ENCODE assay signal across 20 mouse cellular contexts in genomic region chr1:128860094-128860493, GRCm38 (mm10).
DNase-seq lines count a peak whose midpoint lies in the region; ATAC-seq and TF ChIP-seq lines count a peak whose summit lies in the region.
"Had no signal": no experiment of that assay in that cellular context is flagged by ENCODE, and none has a peak within 500 bp of the region (broad histone marks: within the 10 kb centered on the region; RNA-seq: fewer than 3 reads in every experiment).

No protein-coding gene starts in this region.

- H3K4me3 ChIP-seq in embryonic facial prominence, embryonic 14.5 days (ENCODE audit: low read depth, low read length), result no peak overlapping the region
- no peak overlapping the region for H3K4me3 ChIP-seq in embryonic facial prominence, embryonic 10.5 days
- no peak overlapping the region for H3K4me3 ChIP-seq in midbrain, embryonic 13.5 days (replicated peaks)
- no peak overlapping the region for H3K4me3 ChIP-seq in midbrain, embryonic 10.5 days
- H3K4me3 ChIP-seq in midbrain, embryonic 15.5 days, result no peak overlapping the region
- H3K4me3 ChIP-seq: erythroblast, embryonic 14.5 days; neural tube, embryonic 13.5 days had no signal

- TF ChIP-seq CTCF in brain, embryonic 14.5 days (IDR thresholded peaks at IDR 0.05; ENCODE audit: borderline replicate concordance, extremely low read depth, insufficient read depth, insufficient read length), result no peak

- H3K9me3 ChIP-seq in embryonic facial prominence, embryonic 14.5 days (ENCODE audit: control insufficient read depth, low read length), result no peaks in the 10 kb centered on the region
- no peaks in the 10 kb centered on the region for H3K9me3 ChIP-seq in embryonic facial prominence, embryonic 10.5 days
- no peaks in the 10 kb centered on the region; the same call in 1 of the 2 replicates for H3K9me3 ChIP-seq in midbrain, embryonic 13.5 days
- H3K9me3 ChIP-seq in midbrain, embryonic 10.5 days (replicated peaks), result no peaks in the 10 kb centered on the region
- no peaks in the 10 kb centered on the region for H3K9me3 ChIP-seq in midbrain, embryonic 15.5 days
- H3K9me3 ChIP-seq: neural tube, embryonic 13.5 days had no signal

- peak; percentile 38 for DNase-seq in embryonic facial prominence, embryonic 14.5 days (ENCODE audit: low spot score)
- DNase-seq in embryonic facial prominence, embryonic 10.5 days (ENCODE audit: low spot score), result no peak
- no peak for DNase-seq in midbrain, embryonic 10.5 days (ENCODE audit: low spot score)
- DNase-seq in brain, embryonic 14.5 days (ENCODE audit: low read depth), result peak; percentile 67
- no peak for DNase-seq in cerebellum, postnatal 14 days
- DNase-seq in right cerebral cortex, postnatal 4 days, result no peak
- DNase-seq: adrenal gland, postnatal 10 days; cerebellum, postnatal 10 days; gastrocnemius, postnatal 10 days; heart, postnatal 4 days; kidney, adult 18-20 months; left cerebral cortex, postnatal 4 days; liver had no signal

- no peak for TF ChIP-seq POLR2A in brain, embryonic 14.5 days (IDR thresholded peaks at IDR 0.05; ENCODE audit: borderline replicate concordance, extremely low read depth, insufficient read depth, insufficient read length, poor library complexity, severe bottlenecking)

- no peak overlapping the region for H3K4me2 ChIP-seq in embryonic facial prominence, embryonic 14.5 days (ENCODE audit: low read depth, low read length)
- H3K4me2 ChIP-seq in midbrain, embryonic 13.5 days (replicated peaks), result peak overlapping the region; percentile 5
- no peak overlapping the region for H3K4me2 ChIP-seq in midbrain, embryonic 15.5 days
- H3K4me2 ChIP-seq: neural tube, embryonic 13.5 days had no signal

- 12% methylated on average over 7 of the region's 7 CpGs for WGBS in embryonic facial prominence, embryonic 14.5 days
- 9% methylated on average over 7 of the region's 7 CpGs for WGBS in embryonic facial prominence, embryonic 10.5 days
- WGBS in midbrain, embryonic 13.5 days, result 2% methylated on average over 7 of the region's 7 CpGs
- 11% methylated on average over 7 of the region's 7 CpGs for whole genome bisulfite sequencing in midbrain, embryonic 10.5 days
- WGBS in midbrain, embryonic 15.5 days, result 5% methylated on average over 7 of the region's 7 CpGs

- peak; percentile 64 for ATAC-seq in embryonic facial prominence, embryonic 14.5 days (ENCODE audit: low read depth)
- ATAC-seq in midbrain, embryonic 13.5 days, result peak; percentile 70
- peak; percentile 30; the same call in 1 of the 2 replicates for ATAC-seq in midbrain, embryonic 15.5 days (replicated peaks)
- ATAC-seq: lung, postnatal 0 days had no signal

- no peaks in the 10 kb centered on the region for H3K36me3 ChIP-seq in embryonic facial prominence, embryonic 14.5 days (ENCODE audit: control insufficient read depth, insufficient read depth, low read length)
- no peaks in the 10 kb centered on the region for H3K36me3 ChIP-seq in embryonic facial prominence, embryonic 10.5 days (replicated peaks)
- no peaks in the 10 kb centered on the region for H3K36me3 ChIP-seq in midbrain, embryonic 13.5 days
- no peaks in the 10 kb centered on the region for H3K36me3 ChIP-seq in midbrain, embryonic 10.5 days
- H3K36me3 ChIP-seq in midbrain, embryonic 15.5 days (replicated peaks), result no peaks in the 10 kb centered on the region
- H3K36me3 ChIP-seq: neural tube, embryonic 13.5 days had no signal

- H3K27me3 ChIP-seq in embryonic facial prominence, embryonic 14.5 days (replicated peaks; ENCODE audit: control insufficient read depth, insufficient read depth, low read length), result no peaks in the 10 kb centered on the region
- H3K27me3 ChIP-seq in embryonic facial prominence, embryonic 10.5 days (replicated peaks; ENCODE audit: low read depth, poor library complexity, severe bottlenecking), result no peaks in the 10 kb centered on the region
- no peaks in the 10 kb centered on the region for H3K27me3 ChIP-seq in midbrain, embryonic 13.5 days
- peaks cover 15% of the 10 kb centered on the region; the same call in 1 of the 2 replicates for H3K27me3 ChIP-seq in midbrain, embryonic 10.5 days (ENCODE audit: low read depth, poor library complexity, severe bottlenecking)
- no peaks in the 10 kb centered on the region for H3K27me3 ChIP-seq in midbrain, embryonic 15.5 days (replicated peaks)
- H3K27me3 ChIP-seq: neural tube, embryonic 13.5 days had no signal

- H3K27ac ChIP-seq in embryonic facial prominence, embryonic 14.5 days (replicated peaks; ENCODE audit: low read depth, low read length), result no peak overlapping the region
- H3K27ac ChIP-seq in embryonic facial prominence, embryonic 10.5 days (replicated peaks), result no peak overlapping the region
- H3K27ac ChIP-seq in midbrain, embryonic 13.5 days, result peak overlapping the region; percentile 25; the same call in 1 of the 2 replicates
- no peak overlapping the region for H3K27ac ChIP-seq in midbrain, embryonic 10.5 days (replicated peaks)
- H3K27ac ChIP-seq in midbrain, embryonic 15.5 days, result no peak overlapping the region
- H3K27ac ChIP-seq: kidney, postnatal 0 days; neural tube, embryonic 13.5 days; stomach, postnatal 0 days had no signal

- H3K9ac ChIP-seq in embryonic facial prominence, embryonic 14.5 days (ENCODE audit: low read depth, low read length), result no peak overlapping the region
- H3K9ac ChIP-seq in midbrain, embryonic 13.5 days (replicated peaks), result 0 out of 2 replicates have a peak overlapping the region, but pooled peaks have one; percentile 20
- no peak overlapping the region for H3K9ac ChIP-seq in midbrain, embryonic 15.5 days
- H3K9ac ChIP-seq: neural tube, embryonic 13.5 days had no signal

- 0 out of 2 replicates have a peak, but pooled peaks cover 3% of the 10 kb centered on the region for H3K4me1 ChIP-seq in embryonic facial prominence, embryonic 14.5 days (ENCODE audit: control insufficient read depth, insufficient read depth, low read length)
- peaks cover 9% of the 10 kb centered on the region for H3K4me1 ChIP-seq in embryonic facial prominence, embryonic 10.5 days
- peaks cover 15% of the 10 kb centered on the region for H3K4me1 ChIP-seq in midbrain, embryonic 13.5 days (replicated peaks)
- peaks cover 22% of the 10 kb centered on the region for H3K4me1 ChIP-seq in midbrain, embryonic 10.5 days
- peaks cover 8% of the 10 kb centered on the region for H3K4me1 ChIP-seq in midbrain, embryonic 15.5 days

Comparison
In these comparisons a context has a peak if more than half of its experiments do, and no peak if none do; other contexts are left out.
1. DNase-seq: peak in embryonic facial prominence, embryonic 14.5 days (single experiment) and brain, embryonic 14.5 days (single experiment); none in embryonic facial prominence, embryonic 10.5 days (single experiment), midbrain, embryonic 10.5 days (single experiment), cerebellum, postnatal 14 days (0 of 2) and right cerebral cortex, postnatal 4 days (single experiment).
2. Peak in every context shown above with its lines, with median percentiles within 50 percentile points of each other: ATAC-seq.